Mouse (Mus musculus) ES-E14 (cell line): Measurements from ENCODE around the gene Dab1. TPM values are rescaled to one million over a fixed set of nuclear protein-coding genes. Genes with fewer than 3 reads are reported as not detected.

ENCODE experiments used
- DNase-seq: peaks from one replicate; pipeline ENCODE4 v3.0.0-alpha.2; 2013; ENCODE audit warnings: low read depth, low spot score
- H3K27ac ChIP-seq: 2 replicates; pipeline ENCODE4 v1.5.1; 2012; ENCODE audit warnings: low read depth, mild to moderate bottlenecking, low read length, moderate library complexity, mixed read lengths; ENCODE audit not compliant: poor library complexity, insufficient read depth, severe bottlenecking
- H3K36me3 ChIP-seq: 2 replicates; pipeline ENCODE4 v1.6.1; 2012; ENCODE audit warnings: mild to moderate bottlenecking, low read length, moderate library complexity, mixed read lengths; ENCODE audit not compliant: control insufficient read depth, poor library complexity, insufficient read depth, severe bottlenecking
- H3K4me1 ChIP-seq, 2 experiments: fragments of 150-350 bp in 1 of 2; sonication (generic) in 1 of 2; 2 replicates each; pipeline ENCODE4 v1.6.1; 2012; ENCODE audit warnings: low read length in 2 of 2, mild to moderate bottlenecking in 1 of 2, mixed read lengths in 1 of 2; ENCODE audit not compliant: control insufficient read depth in 2 of 2, insufficient read depth in 2 of 2, poor library complexity in 1 of 2
- H3K4me3 ChIP-seq, 2 experiments: fragments of 150-350 bp in 1 of 2; sonication (generic) in 1 of 2; 2 replicates each; pipeline ENCODE4 v1.5.1; 2012; ENCODE audit warnings: low read length in 2 of 2, low read depth in 1 of 2, mild to moderate bottlenecking in 1 of 2, mixed read lengths in 1 of 2; ENCODE audit not compliant: insufficient read depth in 1 of 2, poor library complexity in 1 of 2, severe bottlenecking in 1 of 2
- H3K9ac ChIP-seq: 2 replicates; pipeline ENCODE4 v1.6.1; 2012; ENCODE audit warnings: low read depth, mild to moderate bottlenecking, low read length, mixed read lengths; ENCODE audit not compliant: poor library complexity, insufficient read depth, severe bottlenecking
- H3K9me3 ChIP-seq: fragments of 150-350 bp; sonication (generic); 2 replicates; pipeline ENCODE4 v1.6.1; 2012; ENCODE audit warnings: low read depth, mild to moderate bottlenecking, low read length; ENCODE audit not compliant: control insufficient read depth, insufficient read depth
- CHD2 ChIP-seq: IDR thresholded peaks from 2 replicates; pipeline ENCODE4 v1.6.1; 2014; ENCODE audit warnings: mild to moderate bottlenecking, low read depth, low read length, inconsistent platforms
- HCFC1 ChIP-seq: IDR thresholded peaks from 2 replicates; pipeline ENCODE4 v1.6.1; 2012; ENCODE audit warnings: low read length, inconsistent platforms, borderline replicate concordance; ENCODE audit not compliant: insufficient read depth
- MAFK ChIP-seq: IDR thresholded peaks from 2 replicates; pipeline ENCODE4 v1.6.1; 2014; ENCODE audit warnings: mild to moderate bottlenecking, low read depth, low read length, inconsistent platforms; ENCODE audit not compliant: insufficient read depth
- ZC3H11A ChIP-seq: IDR thresholded peaks from 2 replicates; pipeline ENCODE4 v1.6.1; 2012; ENCODE audit warnings: low read depth, mild to moderate bottlenecking, inconsistent platforms, low read length, borderline replicate concordance
- ZNF384 ChIP-seq: IDR thresholded peaks from 2 replicates; pipeline ENCODE4 v1.6.1; 2012; ENCODE audit warnings: low read depth, low read length, inconsistent platforms
- in situ Hi-C, 2 experiments: fragments of 600-800 bp; cut with MboI; formaldehyde crosslinking; loops; one replicate each; pipeline ENCODE4 v1.15.1; 2025; ENCODE audit warnings: low sequenced_read_pairs in 2 of 2, inconsistent platforms in 1 of 2; ENCODE audit not compliant: unreplicated experiment in 2 of 2
- total RNA-seq: library from RNA; depleted of rRNA; stranded (reverse); fragments of 300-350 nt; gene quantifications from 2 replicates; pipeline ENCODE4 v1.2.3, GENCODE M21; 2012

Gene Dab1
- total RNA-seq, 1 experiment: 7.9 TPM

- no peaks in the 10 kb centered on the region for H3K9me3 ChIP-seq
- no peaks in the 10 kb centered on the region for H3K36me3 ChIP-seq
- in situ Hi-C loops: no loop called here
Measured at GRCm38 (mm10) chr4:104059569-104059968, 440.4 kb downstream of the Dab1 start.

GRCm38 (mm10) chr4:104062356-104062755, 443.2 kb downstream of the Dab1 start:
- Histone ChIP-seq H3K27ac (no peak overlapping the region), H3K4me1 (no peaks in the 10 kb centered on the region), H3K36me3 (no peaks in the 10 kb centered on the region), H3K4me3 (no peak overlapping the region), H3K9ac (no peak overlapping the region), H3K9me3 (no peaks in the 10 kb centered on the region)
- in situ Hi-C loops: no loop called here
- DNase-seq: no peak
- TF ChIP-seq ZC3H11A (no peak), MAFK (no peak), HCFC1 (no peak), CHD2 (no peak)

More at GRCm38 (mm10) chr4:104059569-104059968, 440.4 kb downstream of the Dab1 start:
- Histone ChIP-seq H3K4me3 (no peak overlapping the region), H3K4me1 (no peaks in the 10 kb centered on the region), H3K9ac (no peak overlapping the region), H3K27ac (no peak overlapping the region)
- no peak for DNase-seq
- TF ChIP-seq HCFC1 (no peak), ZNF384 (no peak), ZC3H11A (no peak)

GRCm38 (mm10) chr4:104066901-104067300, 447.7 kb downstream of the Dab1 start:
- no peaks in the 10 kb centered on the region for H3K9me3 ChIP-seq
- H3K4me3 ChIP-seq: no peak overlapping the region
- in situ Hi-C loops: no loop called here
- no peaks in the 10 kb centered on the region for H3K4me1 ChIP-seq
- no peaks in the 10 kb centered on the region for H3K36me3 ChIP-seq
- no peak for DNase-seq
- H3K9ac ChIP-seq: no peak overlapping the region
- H3K27ac ChIP-seq: no peak overlapping the region
- TF ChIP-seq ZNF384 (no peak), HCFC1 (no peak), MAFK (no peak), ZC3H11A (no peak), CHD2 (no peak)

- Histone ChIP-seq H3K9ac (no peak overlapping the region), H3K36me3 (no peaks in the 10 kb centered on the region), H3K4me3 (no peak overlapping the region), H3K9me3 (no peaks in the 10 kb centered on the region), H3K27ac (no peak overlapping the region), H3K4me1 (no peaks in the 10 kb centered on the region)
- in situ Hi-C loops: no loop called here
- TF ChIP-seq ZNF384 (no peak), MAFK (no peak), HCFC1 (no peak), ZC3H11A (no peak), CHD2 (no peak)
- no peak for DNase-seq
Measured at GRCm38 (mm10) chr4:104067748-104068147, 448.6 kb downstream of the Dab1 start.

GRCm38 (mm10) chr4:104071296-104071695, 452.1 kb downstream of the Dab1 start:
- Histone ChIP-seq H3K9me3 (no peaks in the 10 kb centered on the region), H3K4me3 (no peak overlapping the region), H3K36me3 (no peaks in the 10 kb centered on the region), H3K4me1 (no peaks in the 10 kb centered on the region), H3K9ac (no peak overlapping the region), H3K27ac (no peak overlapping the region)
- DNase-seq: no peak
- TF ChIP-seq CHD2 (no peak), ZC3H11A (no peak), ZNF384 (no peak), HCFC1 (no peak), MAFK (no peak)
- in situ Hi-C loops: no loop called here
